Mouse (Mus musculus) brain, embryonic 14.5 days (tissue): ENCODE results near the gene Alpk1. TPM values are rescaled to one million over a fixed set of nuclear protein-coding genes. Genes with fewer than 3 reads are reported as not detected.
A peak's percentile ranks its signal among the peaks of the same experiment; 100 is the strongest.

Source experiments
- DNase-seq: peaks from one replicate; pipeline ENCODE4 v3.0.0-alpha.2; 2011; ENCODE audit warnings: low read depth
- CTCF ChIP-seq: fragments of 200-500 bp; IDR thresholded peaks from 2 replicates; pipeline ENCODE4 v1.5.1; 2012; ENCODE audit warnings: inconsistent platforms, mild to moderate bottlenecking, moderate library complexity, borderline replicate concordance; ENCODE audit not compliant: insufficient read depth, insufficient read length; ENCODE audit errors: extremely low read depth
- POLR2A ChIP-seq: fragments of 200-500 bp; IDR thresholded peaks from 2 replicates; pipeline ENCODE4 v1.6.1; 2012; ENCODE audit warnings: mild to moderate bottlenecking, inconsistent platforms, borderline replicate concordance; ENCODE audit not compliant: poor library complexity, insufficient read depth, insufficient read length, severe bottlenecking; ENCODE audit errors: extremely low read depth
- polyA plus RNA-seq: library from polyadenylated mRNA; depleted of rRNA; stranded (reverse); fragments of >200 nt; gene quantifications from 2 replicates; pipeline ENCODE4 v1.2.3, GENCODE M21; 2012

The Alpk1 gene
- polyA plus RNA-seq, 1 experiment, result 2.2 TPM

DNA sequence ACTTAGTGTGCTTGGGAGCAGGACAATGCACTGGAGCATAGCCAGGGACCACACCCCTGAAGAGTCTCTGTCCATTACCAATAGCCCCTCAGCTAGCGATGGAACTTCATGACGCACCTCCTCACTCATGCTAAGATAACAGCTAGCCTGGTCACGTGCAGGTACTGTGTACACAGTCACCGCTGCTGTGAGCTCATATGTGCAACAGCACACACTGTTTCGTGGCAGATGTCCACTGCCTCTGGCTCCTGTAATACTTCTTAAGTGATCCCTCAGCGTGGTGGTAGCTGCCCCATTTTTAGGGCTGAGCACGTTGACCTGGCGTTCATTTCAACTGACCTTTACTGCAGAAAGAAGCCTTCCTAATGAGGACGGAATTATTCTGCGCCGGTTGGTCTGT lies 83.8 kb downstream of the Alpk1 start:
- TF ChIP-seq POLR2A (no peak), CTCF (no peak)

DNA sequence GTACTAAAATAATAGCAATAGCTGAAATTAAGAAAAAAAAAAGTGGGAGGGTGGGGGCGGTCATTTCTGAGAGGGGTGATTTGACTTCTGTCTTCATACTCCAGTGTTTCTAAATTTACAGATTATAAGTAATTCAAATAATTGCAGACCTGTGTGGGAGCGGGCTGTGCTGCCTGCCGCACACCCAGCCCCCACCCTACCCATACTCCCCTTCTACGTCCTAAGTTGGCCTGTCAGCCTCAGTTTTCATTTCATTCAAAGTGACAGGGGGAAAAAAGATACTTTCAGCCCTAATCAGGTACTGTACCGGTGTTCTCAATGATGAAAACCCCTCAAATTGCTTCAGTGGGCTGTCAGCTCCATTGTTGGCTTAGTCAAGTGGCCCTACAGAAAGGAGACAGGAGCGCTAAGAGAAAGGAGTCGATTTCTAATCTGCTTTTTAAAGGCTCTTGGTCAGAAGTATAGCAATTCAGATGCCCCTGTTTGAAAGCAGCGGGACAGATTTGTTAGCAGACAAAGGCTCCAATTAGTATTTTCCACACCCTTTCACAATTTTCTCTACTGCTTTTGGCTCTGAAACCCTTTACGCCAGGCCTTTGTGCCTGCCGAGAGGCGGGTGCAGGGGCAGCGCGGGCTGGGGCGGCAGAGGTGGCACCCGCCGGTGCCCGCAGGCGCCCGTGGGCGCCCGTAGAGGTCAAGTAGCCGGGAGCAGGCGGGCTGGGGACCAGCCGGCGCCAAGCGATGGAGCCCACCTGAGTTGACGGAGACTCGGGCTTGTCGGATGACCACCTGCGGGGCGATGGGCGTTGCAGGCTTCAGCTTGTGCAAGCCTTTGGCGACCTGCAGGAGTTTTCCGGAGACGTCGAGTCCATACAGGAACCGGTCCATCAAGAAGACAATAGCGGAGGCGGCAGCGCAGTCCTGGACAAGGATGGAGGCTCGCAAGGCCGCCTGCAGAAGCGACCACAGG lies 85.2 kb downstream of the Alpk1 start:
- TF ChIP-seq CTCF (no peak), POLR2A (no peak)
- peak; percentile 93 for DNase-seq

More for the DNA sequence above, 83.8 kb downstream of the Alpk1 start:
- peak; percentile 74 for DNase-seq

DNA sequence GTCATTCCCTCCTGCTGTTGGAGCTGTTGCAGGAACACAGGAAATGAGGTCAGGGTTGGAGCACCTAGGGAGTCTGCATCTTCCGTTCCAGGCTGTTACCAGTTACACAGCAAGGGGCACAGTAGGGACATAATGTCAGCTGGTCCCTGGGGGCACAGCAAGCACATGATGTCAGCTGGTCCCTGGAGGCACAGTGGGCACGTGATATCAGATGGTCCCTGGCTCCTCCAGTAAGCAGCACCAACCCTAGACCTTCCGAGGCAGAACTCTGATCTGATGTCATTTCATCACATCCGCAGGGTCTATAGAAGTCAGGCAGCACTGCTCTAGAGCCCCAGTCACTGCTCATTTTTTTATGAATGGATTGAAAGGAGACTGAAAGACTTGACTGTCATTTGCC lies 89.1 kb downstream of the Alpk1 start:
- TF ChIP-seq POLR2A (no peak), CTCF (no peak)
- no peak for DNase-seq

DNA sequence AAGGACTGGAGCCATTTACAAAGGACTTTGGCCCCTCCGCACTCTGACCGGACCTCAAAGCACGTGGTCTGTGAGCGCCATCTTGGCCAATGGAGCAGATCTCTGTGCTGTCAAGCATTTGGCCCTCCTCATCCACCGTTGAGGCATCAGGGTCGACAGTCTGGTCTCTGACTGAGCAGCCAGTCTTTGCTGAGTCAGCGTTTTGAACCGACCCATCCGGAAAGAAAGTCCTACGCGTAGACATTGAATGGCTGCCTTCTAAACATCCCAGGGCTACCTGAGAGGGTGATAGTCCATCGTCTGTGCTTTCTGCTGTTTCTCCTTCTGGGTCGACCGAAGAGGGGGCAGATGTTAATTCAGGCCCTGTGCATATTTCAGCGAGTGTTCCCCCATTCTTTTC lies 100.6 kb downstream of the Alpk1 start:
- DNase-seq, result no peak
- no peak for TF ChIP-seq POLR2A
- TF ChIP-seq CTCF, result no peak

DNA sequence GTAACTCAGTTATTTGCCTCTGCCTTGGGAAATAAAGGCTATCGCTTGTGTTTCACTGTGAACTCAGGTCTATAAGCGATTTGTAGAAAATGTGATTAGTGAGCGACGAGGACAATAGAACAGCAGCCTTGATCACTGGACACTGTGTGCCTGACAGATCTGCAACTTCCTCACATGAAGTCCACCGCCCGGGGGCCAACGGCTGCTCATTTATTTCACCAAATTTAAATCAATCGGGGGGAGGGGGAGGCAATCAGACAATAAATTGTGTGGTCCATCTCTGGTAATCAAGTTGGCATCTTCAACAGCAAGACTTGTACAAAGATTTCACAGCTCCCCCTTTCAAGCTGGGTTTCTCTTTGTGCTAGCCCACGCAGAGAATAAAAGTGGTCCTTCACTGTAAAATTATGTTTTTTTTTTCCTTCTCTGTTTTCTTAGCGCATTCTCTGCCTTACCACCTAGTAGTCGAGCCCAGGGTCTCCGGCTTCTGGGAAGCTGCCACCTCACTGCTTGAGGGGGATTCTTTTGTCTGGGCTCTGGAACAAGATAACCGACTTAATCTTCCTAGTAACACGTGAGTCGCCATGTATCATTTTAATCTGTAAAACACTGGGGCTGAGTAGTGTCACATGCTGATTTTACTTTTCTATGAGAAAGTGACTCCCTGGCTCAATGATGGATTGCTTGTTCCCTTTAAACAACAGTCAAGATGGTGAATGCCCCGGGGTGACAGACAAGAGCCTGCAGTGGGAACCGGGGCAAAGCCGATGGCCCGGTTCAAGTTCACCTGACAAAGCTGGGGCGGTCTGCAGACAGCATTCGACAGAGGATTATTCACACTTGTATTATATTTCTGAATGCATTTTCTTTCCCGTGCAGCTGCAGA lies 118.4 kb downstream of the Alpk1 start:
- no peak for TF ChIP-seq POLR2A
- no peak for TF ChIP-seq CTCF
- peak; percentile 77 for DNase-seq

DNA sequence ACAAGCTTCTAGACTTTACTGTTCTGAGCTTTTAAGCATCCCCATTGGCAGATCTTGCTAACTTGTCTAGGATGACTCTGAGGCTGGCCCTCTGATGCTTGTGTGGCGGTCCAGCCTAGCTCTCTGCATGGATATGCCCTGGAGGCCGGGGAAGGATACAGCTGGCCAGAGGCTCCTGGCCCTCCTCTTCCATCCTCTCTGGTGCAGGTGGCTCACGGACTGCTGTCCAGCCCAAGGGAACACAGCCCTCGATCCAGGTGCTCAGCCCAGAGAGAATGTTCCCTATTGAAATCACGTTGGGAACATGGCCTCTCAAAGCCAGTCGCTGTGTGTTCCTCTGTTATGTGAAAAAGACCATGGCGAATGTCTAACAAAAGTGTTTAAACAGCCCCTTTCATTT lies 119.6 kb downstream of the Alpk1 start:
- no peak for DNase-seq
- TF ChIP-seq POLR2A (no peak), CTCF (no peak)

DNA sequence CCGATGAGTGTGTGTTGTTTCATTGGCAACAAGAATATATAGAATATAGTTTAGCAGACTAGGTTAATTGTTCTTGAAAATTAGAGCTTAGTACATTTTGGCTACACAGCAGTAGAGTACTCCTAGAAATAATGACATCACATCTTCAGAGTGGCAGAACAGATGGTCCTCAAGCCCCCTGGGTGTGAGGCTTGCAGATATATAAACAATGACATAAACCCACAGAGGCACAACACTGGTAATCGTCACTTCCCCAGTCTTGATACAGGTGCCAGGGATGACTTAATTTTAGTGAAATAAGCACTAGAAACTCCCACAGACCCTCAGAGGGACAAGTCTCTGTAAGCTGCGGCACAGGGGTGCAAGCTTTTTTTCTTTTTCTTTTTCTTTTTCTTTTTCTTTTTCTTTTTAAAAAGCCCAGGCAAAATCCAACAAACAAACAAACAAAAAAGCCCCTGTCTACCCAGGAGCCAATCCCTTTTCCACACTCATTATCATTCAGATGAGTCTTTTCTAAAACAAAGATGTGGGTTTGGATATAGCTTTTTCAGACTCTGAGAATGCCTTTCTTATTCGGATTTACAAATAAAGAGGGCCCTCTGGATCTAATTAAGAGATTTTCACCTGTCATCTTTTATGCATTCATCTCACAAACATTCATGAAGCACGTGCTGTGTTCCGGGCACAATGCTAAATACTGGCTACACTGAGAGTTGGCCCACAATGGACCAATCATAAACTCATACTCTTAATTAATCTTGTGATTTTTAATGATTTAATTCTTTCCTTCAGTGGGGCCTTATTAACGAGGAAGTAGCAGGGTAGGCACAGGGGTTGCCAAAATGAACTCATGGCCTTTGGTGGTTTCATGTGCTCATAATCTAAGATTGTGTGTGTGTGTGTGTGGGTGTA lies 128.3 kb downstream of the Alpk1 start:
- peak; percentile 91 for DNase-seq
- TF ChIP-seq POLR2A (no peak), CTCF (no peak)

DNA sequence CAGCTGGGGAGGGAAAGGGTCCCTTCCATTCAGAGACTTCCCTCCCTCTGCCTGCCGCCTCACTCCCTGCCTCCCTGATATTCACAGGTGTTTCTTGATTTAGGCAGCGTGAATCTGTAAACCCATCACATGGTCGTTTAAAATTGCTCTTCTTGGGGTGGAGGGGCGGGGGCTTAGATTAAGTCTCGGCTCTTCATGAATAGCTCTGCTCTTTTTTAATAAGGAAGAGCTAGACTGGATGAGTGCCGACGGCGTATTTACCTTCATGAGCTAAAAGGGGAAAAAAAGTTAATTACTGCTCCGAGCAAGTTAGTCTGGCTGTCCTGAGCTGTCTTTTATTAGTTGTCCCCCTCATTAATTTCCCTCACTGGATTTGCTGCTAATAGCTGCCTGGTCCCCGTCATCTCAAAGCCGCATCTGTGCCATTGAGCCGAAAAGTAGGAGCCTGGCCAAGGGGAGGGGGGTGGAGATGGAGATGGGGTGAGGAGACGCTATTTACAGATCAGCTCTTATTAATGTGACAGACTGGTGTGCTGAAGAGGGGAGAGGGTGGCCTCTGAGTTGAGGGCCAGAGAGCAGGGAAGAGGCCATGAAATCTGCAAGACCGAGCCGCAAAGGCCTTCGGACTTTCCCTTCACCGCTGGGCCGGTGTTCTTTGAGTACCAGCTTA lies 134.0 kb downstream of the Alpk1 start:
- peak; percentile 95 for DNase-seq
- TF ChIP-seq POLR2A (no peak), CTCF (no peak)

DNA sequence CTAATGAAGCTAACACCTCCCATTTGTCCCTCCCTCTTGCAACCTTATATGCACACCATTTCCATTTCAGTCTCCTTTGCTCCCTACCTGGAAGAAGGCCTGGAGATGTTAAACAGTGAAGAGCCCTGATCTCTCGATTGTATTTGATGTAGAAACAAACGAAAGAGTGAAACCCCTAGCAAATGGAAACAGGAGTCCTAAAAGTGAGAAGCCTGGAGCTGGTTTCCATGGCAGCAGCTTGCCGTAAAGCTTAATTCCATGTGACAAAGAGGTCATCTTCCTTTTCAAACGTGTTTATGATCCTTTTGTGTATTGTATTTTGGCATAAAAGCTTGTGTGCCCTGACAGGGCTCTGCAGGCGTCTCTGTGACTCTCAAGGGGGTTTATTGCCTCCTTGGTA lies 138.1 kb downstream of the Alpk1 start:
- peak; percentile 69 for DNase-seq
- TF ChIP-seq CTCF (no peak), POLR2A (no peak)
